Mouse (Mus musculus): ENCODE results near the gene 3830406C13Rik. TPM values are rescaled to one million over a fixed set of nuclear protein-coding genes. Genes with fewer than 3 reads are reported as not detected.
A peak's percentile ranks its signal among the peaks of the same experiment; 100 is the strongest.
"Not testable (repeated sequence)": the region's sequence is repeated elsewhere in the genome, so short reads cannot be mapped to it uniquely, and the experiment has no call there.

The 3830406C13Rik gene
- 15.3 and 19.3 TPM in 2 replicates for polyA plus RNA-seq (2015; fragmentation: Nextera tagmentation; extraction: Ambion mirVana)

DNA sequence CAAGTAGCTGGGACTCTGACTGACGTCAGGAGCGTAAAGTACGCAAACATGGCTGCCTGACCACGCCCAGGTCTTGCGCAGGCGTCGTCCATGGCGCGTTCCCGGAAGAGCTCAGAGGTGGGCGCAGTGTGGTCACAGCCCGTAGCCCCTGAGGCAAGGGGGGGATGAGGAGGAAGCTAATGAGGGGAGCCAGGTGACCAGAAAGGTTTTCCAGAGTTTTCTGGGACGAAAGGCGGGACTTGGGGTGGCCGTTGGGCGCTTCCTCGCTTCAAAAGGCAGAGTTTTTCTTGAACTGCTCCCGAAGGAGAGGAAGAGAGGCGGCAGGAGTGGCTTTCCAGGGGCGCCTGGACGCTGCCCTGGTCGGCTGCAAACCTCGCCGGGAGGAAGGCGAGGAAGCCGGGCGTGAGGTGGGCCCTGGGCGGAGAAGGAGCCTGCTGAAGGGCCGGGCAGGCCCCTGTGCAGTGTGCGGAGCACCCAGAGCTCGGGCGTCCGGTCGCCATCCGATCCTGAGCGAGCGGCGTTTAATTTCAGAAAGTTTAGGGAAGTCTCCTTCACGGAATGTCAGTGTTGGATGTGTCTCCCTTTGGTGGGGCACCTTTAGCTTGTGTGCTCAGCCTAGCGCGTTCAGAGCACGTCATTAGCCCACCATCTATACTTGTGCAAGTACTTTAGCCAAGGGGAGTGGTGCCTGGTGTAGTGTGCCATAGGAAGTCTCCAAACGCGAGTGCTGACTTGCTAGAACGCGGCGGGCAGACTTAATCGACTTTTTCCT, at the start of gene 3830406C13Rik:
Gene 3830406C13Rik (plus strand): TSS at position 33 of the 772 bp plus-strand sequence.
- Histone ChIP-seq H3K9me3 (replicated peaks; ENCODE audit: control insufficient read depth, low read length) (no peaks in the 10 kb centered on the region), H3K9ac (ENCODE audit: low read depth, low read length) (peak within 1 kb of the TSS; percentile 91), H3K27ac (ENCODE audit: low read length) (peak within 1 kb of the TSS; percentile 92), H3K4me2 (ENCODE audit: low read depth, low read length) (peak within 1 kb of the TSS; percentile 76), H3K36me3 (ENCODE audit: control insufficient read depth, insufficient read depth) (no peaks in the 10 kb centered on the region; the same call in 1 of the 2 replicates), H3K4me3 (ENCODE audit: low read depth, low read length) (peak within 1 kb of the TSS; percentile 94), H3K27me3 (ENCODE audit: control insufficient read depth, insufficient read depth, low read depth, low read length) (no peaks in the 10 kb centered on the region), H3K4me1 (ENCODE audit: control insufficient read depth, low read depth, low read length) (no peaks in the 10 kb centered on the region; the same call in 1 of the 2 replicates)
- under 1% methylated on average over 48 of the region's 48 CpGs for WGBS (ENCODE audit: insufficient replicate concordance)
- peak; percentile 94 for ATAC-seq (ENCODE audit: low read depth)

DNA sequence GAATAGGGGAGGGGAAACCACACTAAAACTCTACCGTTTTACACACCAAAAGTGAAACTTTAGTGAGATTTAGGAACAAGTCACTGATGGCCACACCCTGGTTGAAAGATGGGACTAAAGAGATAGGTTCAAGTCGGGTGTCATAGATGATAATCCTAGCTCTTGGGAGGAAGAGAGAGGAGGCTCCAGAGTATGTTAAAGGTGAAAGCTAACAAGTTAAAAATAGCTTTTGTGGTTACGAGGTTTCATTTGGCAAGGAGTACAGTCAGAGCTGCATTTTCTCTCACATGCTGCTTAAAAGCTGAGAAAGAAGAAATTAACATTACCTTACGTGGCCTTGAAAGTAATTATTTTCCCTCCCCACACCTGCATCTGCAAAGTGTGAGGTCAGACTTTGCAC, 40.2 kb upstream of the 3830406C13Rik start:
- H3K9ac ChIP-seq (ENCODE audit: low read depth, low read length): no peak overlapping the region
- no peak overlapping the region for H3K27ac ChIP-seq (ENCODE audit: low read length)
- no peak overlapping the region for H3K4me3 ChIP-seq (ENCODE audit: low read depth, low read length)
- H3K9me3 ChIP-seq (replicated peaks; ENCODE audit: control insufficient read depth, low read length): no peaks in the 10 kb centered on the region
- no peaks in the 10 kb centered on the region for H3K4me1 ChIP-seq (ENCODE audit: control insufficient read depth, low read depth, low read length)
- H3K27me3 ChIP-seq (ENCODE audit: control insufficient read depth, insufficient read depth, low read depth, low read length): no peaks in the 10 kb centered on the region
- no peaks in the 10 kb centered on the region for H3K36me3 ChIP-seq (ENCODE audit: control insufficient read depth, insufficient read depth)
- H3K4me2 ChIP-seq (ENCODE audit: low read depth, low read length): no peak overlapping the region
- ATAC-seq (ENCODE audit: low read depth): no peak
- 38% methylated on average over 4 of the region's 4 CpGs for WGBS (ENCODE audit: insufficient replicate concordance)

- Histone ChIP-seq H3K36me3 (ENCODE audit: control insufficient read depth, insufficient read depth) (no peaks in the 10 kb centered on the region), H3K27me3 (ENCODE audit: control insufficient read depth, insufficient read depth, low read depth, low read length) (no peaks in the 10 kb centered on the region), H3K4me2 (ENCODE audit: low read depth, low read length) (no peak overlapping the region), H3K4me3 (ENCODE audit: low read depth, low read length) (no peak overlapping the region), H3K4me1 (ENCODE audit: control insufficient read depth, low read depth, low read length) (no peaks in the 10 kb centered on the region), H3K9ac (ENCODE audit: low read depth, low read length) (no peak overlapping the region), H3K27ac (ENCODE audit: low read length) (no peak overlapping the region), H3K9me3 (replicated peaks; ENCODE audit: control insufficient read depth, low read length) (no peaks in the 10 kb centered on the region)
- no peak for ATAC-seq (ENCODE audit: low read depth)
- WGBS (ENCODE audit: insufficient replicate concordance): 51% methylated on average over 3 of the region's 3 CpGs
Observed at GRCm38 (mm10) chr14:12276031-12276430, 7.9 kb upstream of the 3830406C13Rik start.

DNA sequence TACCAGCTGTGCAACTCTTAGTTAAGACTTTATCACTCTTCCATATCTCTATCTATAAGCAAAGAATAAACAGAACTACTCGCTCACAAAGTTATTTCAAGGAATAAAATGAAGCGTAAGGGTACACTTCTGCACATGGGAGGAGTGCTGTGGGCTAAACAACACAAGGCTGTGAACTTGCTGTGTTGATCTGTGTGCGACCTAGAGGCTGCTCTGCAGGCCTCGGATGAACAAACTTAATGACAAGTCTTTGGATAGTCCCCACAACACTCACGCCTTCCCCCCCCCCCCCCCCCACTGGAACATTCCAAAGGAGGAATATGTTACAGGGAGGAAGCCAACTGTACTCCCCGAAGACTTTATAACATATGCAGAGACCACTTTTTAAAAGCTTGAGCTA, 332 bp upstream of the 3830406C13Rik start, which contains the start of gene Gm49355:
Gene Gm49355 (plus strand): TSS at position 336 of the 400 bp plus-strand sequence.
- no peaks in the 10 kb centered on the region for H3K9me3 ChIP-seq (replicated peaks; ENCODE audit: control insufficient read depth, low read length)
- peak within 1 kb of the TSS; percentile 76 for H3K4me2 ChIP-seq (ENCODE audit: low read depth, low read length)
- ATAC-seq (ENCODE audit: low read depth): no peak
- H3K27me3 ChIP-seq (ENCODE audit: control insufficient read depth, insufficient read depth, low read depth, low read length): no peaks in the 10 kb centered on the region
- H3K4me1 ChIP-seq (ENCODE audit: control insufficient read depth, low read depth, low read length): no peaks in the 10 kb centered on the region; the same call in 1 of the 2 replicates
- peak within 1 kb of the TSS; percentile 94 for H3K4me3 ChIP-seq (ENCODE audit: low read depth, low read length)
- peak within 1 kb of the TSS; percentile 91 for H3K9ac ChIP-seq (ENCODE audit: low read depth, low read length)
- H3K27ac ChIP-seq (ENCODE audit: low read length): peak within 1 kb of the TSS; percentile 92
- no peaks in the 10 kb centered on the region; the same call in 1 of the 2 replicates for H3K36me3 ChIP-seq (ENCODE audit: control insufficient read depth, insufficient read depth)
- WGBS (ENCODE audit: insufficient replicate concordance): 71% methylated on average over 6 of the region's 6 CpGs

DNA sequence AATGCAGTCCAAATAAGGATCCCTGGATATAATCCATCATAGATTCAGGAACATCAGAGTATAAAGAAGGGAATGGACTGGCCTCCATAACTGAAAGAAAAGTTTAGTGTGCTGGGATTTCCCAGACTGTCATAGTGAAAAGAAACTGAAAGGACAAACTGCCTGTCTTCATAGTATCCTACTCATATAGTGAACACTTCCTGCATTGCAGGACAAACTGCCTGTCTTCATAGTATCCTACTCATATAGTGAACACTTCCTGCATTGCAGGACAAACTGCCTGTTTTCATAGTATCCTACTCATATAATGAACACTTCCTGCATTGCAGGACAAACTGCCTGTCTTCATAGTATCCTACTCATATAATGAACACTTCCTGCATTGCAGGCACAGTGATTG, 5.8 kb downstream of the 3830406C13Rik start:
- not testable (repeated sequence) for H3K36me3 ChIP-seq (ENCODE audit: control insufficient read depth, insufficient read depth); H3K9me3 ChIP-seq (replicated peaks; ENCODE audit: control insufficient read depth, low read length); H3K27ac ChIP-seq (ENCODE audit: low read length); ATAC-seq (ENCODE audit: low read depth); H3K4me3 ChIP-seq (ENCODE audit: low read depth, low read length); H3K9ac ChIP-seq (ENCODE audit: low read depth, low read length); H3K4me1 ChIP-seq (ENCODE audit: control insufficient read depth, low read depth, low read length); H3K4me2 ChIP-seq (ENCODE audit: low read depth, low read length); H3K27me3 ChIP-seq (ENCODE audit: control insufficient read depth, insufficient read depth, low read depth, low read length)

- H3K36me3 ChIP-seq (ENCODE audit: control insufficient read depth, insufficient read depth): no peaks in the 10 kb centered on the region
- WGBS (ENCODE audit: insufficient replicate concordance): 77% methylated on average over 7 of the region's 7 CpGs
- ATAC-seq (ENCODE audit: low read depth): no peak
- no peaks in the 10 kb centered on the region for H3K9me3 ChIP-seq (replicated peaks; ENCODE audit: control insufficient read depth, low read length)
- no peak overlapping the region for H3K4me3 ChIP-seq (ENCODE audit: low read depth, low read length)
- H3K4me2 ChIP-seq (ENCODE audit: low read depth, low read length): no peak overlapping the region
- H3K9ac ChIP-seq (ENCODE audit: low read depth, low read length): no peak overlapping the region
- no peaks in the 10 kb centered on the region for H3K27me3 ChIP-seq (ENCODE audit: control insufficient read depth, insufficient read depth, low read depth, low read length)
- no peaks in the 10 kb centered on the region for H3K4me1 ChIP-seq (ENCODE audit: control insufficient read depth, low read depth, low read length)
- H3K27ac ChIP-seq (ENCODE audit: low read length): no peak overlapping the region
Observed at GRCm38 (mm10) chr14:12296391-12296790, 12.4 kb downstream of the 3830406C13Rik start.

DNA sequence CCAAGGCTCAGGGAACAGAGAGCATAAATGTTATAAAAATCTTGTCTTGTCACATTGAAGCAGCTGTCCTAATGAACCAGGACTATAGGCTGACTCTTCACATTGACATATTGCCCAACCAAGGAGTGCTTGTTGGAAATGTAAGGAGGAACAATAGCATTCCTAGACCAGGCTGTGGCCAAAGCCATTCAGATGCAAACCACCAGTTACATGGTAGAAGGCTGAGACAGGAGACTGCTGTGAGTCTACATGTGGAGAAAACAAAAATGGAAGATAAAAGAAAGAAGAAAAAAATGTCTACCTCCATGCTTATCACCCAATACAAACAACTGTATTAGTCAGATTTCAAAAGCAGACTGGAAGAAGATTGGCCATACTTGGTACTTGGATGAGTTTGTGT, 15.2 kb downstream of the 3830406C13Rik start:
- no peaks in the 10 kb centered on the region for H3K36me3 ChIP-seq (ENCODE audit: control insufficient read depth, insufficient read depth)
- H3K27ac ChIP-seq (ENCODE audit: low read length): no peak overlapping the region
- no peak overlapping the region for H3K4me2 ChIP-seq (ENCODE audit: low read depth, low read length)
- ATAC-seq (ENCODE audit: low read depth): no peak
- no peaks in the 10 kb centered on the region for H3K4me1 ChIP-seq (ENCODE audit: control insufficient read depth, low read depth, low read length)
- no peaks in the 10 kb centered on the region for H3K27me3 ChIP-seq (ENCODE audit: control insufficient read depth, insufficient read depth, low read depth, low read length)
- no peak overlapping the region for H3K4me3 ChIP-seq (ENCODE audit: low read depth, low read length)
- no peak overlapping the region for H3K9ac ChIP-seq (ENCODE audit: low read depth, low read length)
- H3K9me3 ChIP-seq (replicated peaks; ENCODE audit: control insufficient read depth, low read length): no peaks in the 10 kb centered on the region

DNA sequence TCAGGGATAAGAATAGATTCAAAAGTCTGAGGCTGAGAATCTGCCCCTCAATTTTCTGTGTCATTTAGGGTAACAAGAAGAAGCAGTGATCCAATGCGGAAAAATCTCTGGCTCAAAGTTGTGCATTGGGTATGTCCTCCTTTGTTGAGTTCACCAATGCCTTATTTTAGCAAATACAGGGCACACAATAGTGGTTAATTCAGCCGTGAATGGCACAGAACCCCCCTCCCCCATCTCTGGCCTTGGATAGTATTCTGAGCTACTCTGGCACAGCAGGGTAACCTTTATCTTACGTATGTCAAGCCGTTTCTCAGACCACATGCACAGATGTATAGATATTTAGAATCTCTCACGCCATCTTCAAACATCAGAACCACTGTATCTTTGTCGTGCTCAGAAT, 15.7 kb downstream of the 3830406C13Rik start:
- no peak for ATAC-seq (ENCODE audit: low read depth)
- H3K36me3 ChIP-seq (ENCODE audit: control insufficient read depth, insufficient read depth): no peaks in the 10 kb centered on the region

GRCm38 (mm10) chr14:12300275-12300674, 16.3 kb downstream of the 3830406C13Rik start:
- WGBS (ENCODE audit: insufficient replicate concordance): 78% methylated on average over 4 of the region's 4 CpGs
- Histone ChIP-seq H3K9ac (ENCODE audit: low read depth, low read length) (no peak overlapping the region), H3K27me3 (ENCODE audit: control insufficient read depth, insufficient read depth, low read depth, low read length) (no peaks in the 10 kb centered on the region), H3K36me3 (ENCODE audit: control insufficient read depth, insufficient read depth) (no peaks in the 10 kb centered on the region), H3K4me3 (ENCODE audit: low read depth, low read length) (no peak overlapping the region), H3K4me1 (ENCODE audit: control insufficient read depth, low read depth, low read length) (no peaks in the 10 kb centered on the region), H3K27ac (ENCODE audit: low read length) (no peak overlapping the region), H3K9me3 (replicated peaks; ENCODE audit: control insufficient read depth, low read length) (no peaks in the 10 kb centered on the region), H3K4me2 (ENCODE audit: low read depth, low read length) (no peak overlapping the region)
- no peak for ATAC-seq (ENCODE audit: low read depth)

More for the DNA sequence above, 15.7 kb downstream of the 3830406C13Rik start:
- Histone ChIP-seq H3K4me1 (ENCODE audit: control insufficient read depth, low read depth, low read length) (no peaks in the 10 kb centered on the region), H3K9ac (ENCODE audit: low read depth, low read length) (no peak overlapping the region), H3K27me3 (ENCODE audit: control insufficient read depth, insufficient read depth, low read depth, low read length) (no peaks in the 10 kb centered on the region), H3K4me3 (ENCODE audit: low read depth, low read length) (no peak overlapping the region), H3K27ac (ENCODE audit: low read length) (no peak overlapping the region), H3K9me3 (replicated peaks; ENCODE audit: control insufficient read depth, low read length) (no peaks in the 10 kb centered on the region), H3K4me2 (ENCODE audit: low read depth, low read length) (no peak overlapping the region)
- WGBS (ENCODE audit: insufficient replicate concordance): 60% methylated on average over 6 of the region's 6 CpGs

All from liver, embryonic 16.5 days (tissue).